Mouse (Mus musculus) ovary, postnatal 36 days (tissue): ENCODE data around the gene Exosc2.
"Not testable (repeated sequence)": the region's sequence is repeated elsewhere in the genome, so short reads cannot be mapped to it uniquely, and the experiment has no call there.

Experiments used
- DNase-seq: peaks from one replicate; pipeline ENCODE4 v3.0.0; 2022; ENCODE audit warnings: low spot score, mixed read lengths

The Exosc2 gene

GRCm38 (mm10) chr2:31678641-31679040 lies 8.1 kb downstream of the Exosc2 start:
- DNase-seq, result no peak

- DNase-seq, result not testable (repeated sequence)
Measured at GRCm38 (mm10) chr2:31681051-31681707, 10.7 kb downstream of the Exosc2 start.

GRCm38 (mm10) chr2:31681731-31682235 lies 11.3 kb downstream of the Exosc2 start:
- DNase-seq, result no peak

GRCm38 (mm10) chr2:31683666-31684065 lies 13.2 kb downstream of the Exosc2 start:
- DNase-seq, result peak; percentile 38

- peak; percentile 92 for DNase-seq
Measured at GRCm38 (mm10) chr2:31688074-31688925, 17.8 kb downstream of the Exosc2 start, which contains the start of gene Abl1. Gene Abl1, plus strand, starts transcription at chr2:31688376.

- DNase-seq, result no peak
Measured at GRCm38 (mm10) chr2:31689045-31689444, 18.5 kb downstream of the Exosc2 start.

- DNase-seq, result no peak
Measured at GRCm38 (mm10) chr2:31690063-31690462, 19.5 kb downstream of the Exosc2 start.

GRCm38 (mm10) chr2:31698209-31698608 lies 27.7 kb downstream of the Exosc2 start:
- no peak for DNase-seq

GRCm38 (mm10) chr2:31700545-31701446 lies 30.3 kb downstream of the Exosc2 start:
- DNase-seq, result no peak

- no peak for DNase-seq
Measured at GRCm38 (mm10) chr2:31703226-31703625, 32.7 kb downstream of the Exosc2 start.

GRCm38 (mm10) chr2:31705914-31706313 lies 35.4 kb downstream of the Exosc2 start:
- no peak for DNase-seq

- DNase-seq, result no peak
Measured at GRCm38 (mm10) chr2:31706531-31706930, 36.0 kb downstream of the Exosc2 start.

- DNase-seq, result no peak
Measured at GRCm38 (mm10) chr2:31712716-31713115, 42.2 kb downstream of the Exosc2 start.

GRCm38 (mm10) chr2:31713813-31714212 lies 43.3 kb downstream of the Exosc2 start:
- DNase-seq, result no peak

- DNase-seq, result no peak
Measured at GRCm38 (mm10) chr2:31714780-31715179, 44.3 kb downstream of the Exosc2 start.

- no peak for DNase-seq
Measured at GRCm38 (mm10) chr2:31715985-31716384, 45.5 kb downstream of the Exosc2 start.

- no peak for DNase-seq
Measured at GRCm38 (mm10) chr2:31719202-31719880, 48.8 kb downstream of the Exosc2 start.

GRCm38 (mm10) chr2:31719944-31720343 lies 49.4 kb downstream of the Exosc2 start:
- DNase-seq, result no peak

- no peak for DNase-seq
Measured at GRCm38 (mm10) chr2:31720783-31721182, 50.3 kb downstream of the Exosc2 start.

GRCm38 (mm10) chr2:31724730-31725490 lies 54.4 kb downstream of the Exosc2 start:
- no peak for DNase-seq
